Mouse (Mus musculus) liver, embryonic 14.5 days (tissue): ENCODE data around the gene Zfp946. TPM values are rescaled to one million over a fixed set of nuclear protein-coding genes. Genes with fewer than 3 reads are reported as not detected.

Experiments
- ATAC-seq: fragments of 200-750 bp; cut with Nextera tagmentation; 2 replicates; pipeline ENCODE4 v1.8.0; 2017; ENCODE audit warnings: moderate number of reproducible peaks, mild to moderate bottlenecking, moderate library complexity; ENCODE audit not compliant: insufficient read depth
- DNase-seq, 3 experiments: peaks; one replicate each; pipeline ENCODE4 v3.0.0-alpha.2; 2012 to 2013; ENCODE audit warnings: low read depth in 3 of 3, low spot score in 3 of 3
- H3K27ac ChIP-seq: fragments of 300-500 bp; sonication (generic); 2 replicates; pipeline ENCODE4 v1.5.1; 2014; ENCODE audit warnings: moderate library complexity, mild to moderate bottlenecking, control low read depth, inconsistent platforms
- H3K27me3 ChIP-seq: fragments of 300-500 bp; sonication (generic); 2 replicates; pipeline ENCODE4 v1.6.1; 2014; ENCODE audit warnings: mild to moderate bottlenecking, low read length, moderate library complexity; ENCODE audit not compliant: control insufficient read depth, insufficient read depth
- H3K36me3 ChIP-seq: fragments of 300-500 bp; sonication (generic); replicated peaks from 2 replicates; pipeline ENCODE4 v1.6.1; 2014; ENCODE audit warnings: low read depth; ENCODE audit not compliant: control insufficient read depth, insufficient read depth
- H3K4me1 ChIP-seq, 2 experiments: fragments of 200-500 bp in 1 of 2; fragments of 300-500 bp in 1 of 2; sonication (generic) in 1 of 2; replicated peaks; 2 replicates each; pipeline ENCODE4 v1.6.1; 2012 to 2014; ENCODE audit warnings: antibody characterized with exemption in 1 of 2, inconsistent platforms in 1 of 2, low read length in 1 of 2; ENCODE audit not compliant: control insufficient read depth in 2 of 2, insufficient read depth in 2 of 2
- H3K4me2 ChIP-seq: fragments of 300-500 bp; sonication (generic); 2 replicates; pipeline ENCODE4 v1.6.1; 2014; ENCODE audit warnings: low read depth, mild to moderate bottlenecking, control low read depth, moderate library complexity
- H3K4me3 ChIP-seq, 2 experiments: fragments of 200-500 bp in 1 of 2; fragments of 300-500 bp in 1 of 2; sonication (generic) in 1 of 2; 2 replicates each; pipeline ENCODE4 v1.5.1; 2012 to 2014; ENCODE audit warnings: low read depth in 2 of 2, low read length in 2 of 2, mild to moderate bottlenecking in 2 of 2, control low read depth in 1 of 2, inconsistent platforms in 1 of 2, moderate library complexity in 1 of 2; ENCODE audit not compliant: insufficient read depth in 1 of 2
- H3K9ac ChIP-seq: fragments of 300-500 bp; sonication (generic); replicated peaks from 2 replicates; pipeline ENCODE4 v1.6.1; 2014; ENCODE audit warnings: mild to moderate bottlenecking, control low read depth, moderate library complexity
- H3K9me3 ChIP-seq: fragments of 300-500 bp; sonication (generic); 2 replicates; pipeline ENCODE4 v1.6.1; 2016; ENCODE audit warnings: low read length, mixed read lengths; ENCODE audit not compliant: control insufficient read depth
- CTCF ChIP-seq: IDR thresholded peaks from 2 replicates; pipeline ENCODE4 v1.5.1; 2016; ENCODE audit warnings: antibody characterized with exemption, low read depth, control low read depth
- EP300 ChIP-seq: IDR thresholded peaks from 2 replicates; pipeline ENCODE4 v1.6.1; 2016; ENCODE audit warnings: antibody characterized with exemption, low read depth
- WGBS: fragments of 180-500 bp; shearing (Covaris S2); extraction: QIAGEN DNeasy Blood & Tissue Kit; methylation state at CpG from one replicate; pipeline ENCODE4 v1.1.7; 2014; ENCODE audit not compliant: insufficient replicate concordance; 5-methylcytosine and 5-hydroxymethylcytosine counted together
- polyA plus RNA-seq, 2 experiments: library from polyadenylated mRNA; depleted of rRNA in 1 of 2; stranded (reverse) in 1 of 2; unstranded in 1 of 2; fragments of >200 nt; fragmentation: Nextera tagmentation in 1 of 2; extraction: Ambion mirVana in 1 of 2; gene quantifications; 2 replicates each; pipeline versions ENCODE4 v1.2.1 to v1.2.3; 2012 to 2014

The Zfp946 gene
- polyA plus RNA-seq, 2 experiments, result 1.5 to 2.3 TPM

GRCm38 (mm10) chr17:22497120-22497519, 73.1 kb downstream of the Zfp946 start:
- H3K36me3 ChIP-seq, result no peaks in the 10 kb centered on the region
- H3K9me3 ChIP-seq, result no peaks in the 10 kb centered on the region
- no peak overlapping the region for H3K9ac ChIP-seq
- no peak overlapping the region for H3K4me2 ChIP-seq
- WGBS, result 50% methylated on average over 4 of the region's 4 CpGs
- no peaks in the 10 kb centered on the region for H3K27me3 ChIP-seq
- DNase-seq (no peak), ATAC-seq (no peak)
- H3K4me1 ChIP-seq, result no peaks in the 10 kb centered on the region
- no peak overlapping the region for H3K27ac ChIP-seq
- H3K4me3 ChIP-seq, result no peak overlapping the region
- no peak for TF ChIP-seq CTCF
- no peak for TF ChIP-seq EP300

Other genes starting within 250 kb of the Zfp946 start
- 0.19 and 0.59 TPM in 2 replicates for gene Zfp994, start 198.6 kb upstream of the Zfp946 start, polyA plus RNA-seq (2012; rRNA removed)
- 1.1 and 1.2 TPM in 2 replicates for gene Zfp994, start 198.6 kb upstream of the Zfp946 start, polyA plus RNA-seq (2014; fragmentation: Nextera tagmentation; extraction: Ambion mirVana)
- gene CT030661.1, start 109.4 kb upstream of the Zfp946 start, polyA plus RNA-seq (2012; rRNA removed), result 0.83 and 2.1 TPM in 2 replicates
- 3.8 and 4.9 TPM in 2 replicates for gene CT030661.1, start 109.4 kb upstream of the Zfp946 start, polyA plus RNA-seq (2014; fragmentation: Nextera tagmentation; extraction: Ambion mirVana)
- 1.4 and 2.7 TPM in 2 replicates for gene Zfp944, start 62.8 kb upstream of the Zfp946 start, polyA plus RNA-seq (2012; rRNA removed)
- gene Zfp944, start 62.8 kb upstream of the Zfp946 start, polyA plus RNA-seq (2014; fragmentation: Nextera tagmentation; extraction: Ambion mirVana), result 5.6 and 5.9 TPM in 2 replicates
- 0.64 and 1.3 TPM in 2 replicates for gene Zfp758, start 62.8 kb upstream of the Zfp946 start, polyA plus RNA-seq (2012; rRNA removed)
- gene Zfp758, start 62.8 kb upstream of the Zfp946 start, polyA plus RNA-seq (2014; fragmentation: Nextera tagmentation; extraction: Ambion mirVana), result 4.7 and 4.8 TPM in 2 replicates
- not detected in 2 replicates for gene Vmn2r111, start 149.3 kb downstream of the Zfp946 start, polyA plus RNA-seq (2012; rRNA removed)
- gene Vmn2r111, start 149.3 kb downstream of the Zfp946 start, polyA plus RNA-seq (2014; fragmentation: Nextera tagmentation; extraction: Ambion mirVana), result not detected in 2 replicates
- gene Vmn2r112, start 176.7 kb downstream of the Zfp946 start, polyA plus RNA-seq (2012; rRNA removed), result not detected in 2 replicates
- not detected in 2 replicates for gene Vmn2r112, start 176.7 kb downstream of the Zfp946 start, polyA plus RNA-seq (2014; fragmentation: Nextera tagmentation; extraction: Ambion mirVana)